Mouse (Mus musculus): ENCODE measurements around the gene Padi4. TPM values are rescaled to one million over a fixed set of nuclear protein-coding genes. Genes with fewer than 3 reads are reported as not detected.

Gene Padi4
- total and polyA plus RNA-seq, 2 experiments from 2014 or later: 0.06 TPM; not detected in 1

- H3K9me3 ChIP-seq (ENCODE audit: low read length): no peaks in the 10 kb centered on the region
- no peak overlapping the region for H3K9ac ChIP-seq
- no peak for ATAC-seq
These were observed 22.8 kb upstream of the Padi4 start for GRCm38 (mm10) chr4:140796786-140797185.

GRCm38 (mm10) chr4:140794678-140795077 lies 20.6 kb upstream of the Padi4 start:
- Histone ChIP-seq H3K4me3 (ENCODE audit: low read depth, low read length) (no peak overlapping the region), H3K27me3 (ENCODE audit: insufficient read depth, low read length) (no peaks in the 10 kb centered on the region), H3K36me3 (ENCODE audit: insufficient read depth) (no peaks in the 10 kb centered on the region), H3K9me3 (ENCODE audit: low read length) (no peaks in the 10 kb centered on the region), H3K4me2 (ENCODE audit: low read depth) (no peak overlapping the region), H3K4me1 (ENCODE audit: insufficient read depth) (no peaks in the 10 kb centered on the region), H3K27ac (ENCODE audit: low read depth, low read length) (no peak overlapping the region), H3K9ac (no peak overlapping the region)
- 81% methylated on average over 9 of the region's 9 CpGs for WGBS
- no peak for ATAC-seq
- no peak for DNase-seq
- TF ChIP-seq CTCF (IDR thresholded peaks at IDR 0.05; ENCODE audit: low read depth): no peak

More at GRCm38 (mm10) chr4:140796786-140797185, 22.8 kb upstream of the Padi4 start:
- WGBS: 78% methylated on average over 3 of the region's 3 CpGs
- Histone ChIP-seq H3K4me1 (ENCODE audit: insufficient read depth) (no peaks in the 10 kb centered on the region), H3K27ac (ENCODE audit: low read depth, low read length) (no peak overlapping the region), H3K27me3 (ENCODE audit: insufficient read depth, low read length) (no peaks in the 10 kb centered on the region), H3K36me3 (ENCODE audit: insufficient read depth) (no peaks in the 10 kb centered on the region), H3K4me3 (ENCODE audit: low read depth, low read length) (no peak overlapping the region), H3K4me2 (ENCODE audit: low read depth) (no peak overlapping the region)
- no peak for DNase-seq
- no peak for TF ChIP-seq CTCF (IDR thresholded peaks at IDR 0.05; ENCODE audit: low read depth)

GRCm38 (mm10) chr4:140793795-140794194 lies 19.8 kb upstream of the Padi4 start:
- Histone ChIP-seq H3K36me3 (ENCODE audit: insufficient read depth) (no peaks in the 10 kb centered on the region), H3K9me3 (ENCODE audit: low read length) (no peaks in the 10 kb centered on the region), H3K4me3 (ENCODE audit: low read depth, low read length) (no peak overlapping the region), H3K4me2 (ENCODE audit: low read depth) (no peak overlapping the region), H3K27me3 (ENCODE audit: insufficient read depth, low read length) (no peaks in the 10 kb centered on the region), H3K9ac (no peak overlapping the region), H3K27ac (ENCODE audit: low read depth, low read length) (no peak overlapping the region), H3K4me1 (ENCODE audit: insufficient read depth) (no peaks in the 10 kb centered on the region)
- DNase-seq (no peak), ATAC-seq (no peak)
- peak; percentile 36 for TF ChIP-seq CTCF (IDR thresholded peaks at IDR 0.05; ENCODE audit: low read depth)
- WGBS: 48% methylated on average over 9 of the region's 9 CpGs

DNA sequence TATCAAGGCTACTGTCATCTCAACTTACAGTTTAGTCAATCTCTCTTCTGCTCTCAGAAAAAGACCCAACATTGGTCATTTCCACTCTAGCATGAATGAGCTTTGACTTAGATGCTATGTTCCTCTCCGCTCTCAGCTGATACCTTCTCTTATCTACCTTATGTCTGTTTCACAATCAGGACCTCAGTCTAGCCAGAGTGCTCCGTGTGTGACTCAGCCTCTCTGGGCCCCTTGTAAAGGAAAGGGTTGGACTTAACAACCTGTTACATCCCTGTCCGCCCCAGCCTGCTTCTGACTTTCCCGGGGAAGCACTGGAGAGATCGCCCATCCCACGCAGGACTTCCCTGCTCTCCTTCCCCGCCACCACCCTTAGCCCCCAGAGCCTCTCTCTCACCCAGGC lies 18.5 kb upstream of the Padi4 start:
- Histone ChIP-seq H3K36me3 (ENCODE audit: insufficient read depth) (no peaks in the 10 kb centered on the region), H3K27me3 (ENCODE audit: insufficient read depth, low read length) (no peaks in the 10 kb centered on the region), H3K9ac (no peak overlapping the region), H3K27ac (ENCODE audit: low read depth, low read length) (no peak overlapping the region), H3K4me3 (ENCODE audit: low read depth, low read length) (no peak overlapping the region), H3K9me3 (ENCODE audit: low read length) (no peaks in the 10 kb centered on the region), H3K4me1 (ENCODE audit: insufficient read depth) (no peaks in the 10 kb centered on the region), H3K4me2 (ENCODE audit: low read depth) (no peak overlapping the region)
- ATAC-seq (no peak), DNase-seq (no peak)
- WGBS: 93% methylated on average over 7 of the region's 7 CpGs
- no peak for TF ChIP-seq CTCF (IDR thresholded peaks at IDR 0.05; ENCODE audit: low read depth)

DNA sequence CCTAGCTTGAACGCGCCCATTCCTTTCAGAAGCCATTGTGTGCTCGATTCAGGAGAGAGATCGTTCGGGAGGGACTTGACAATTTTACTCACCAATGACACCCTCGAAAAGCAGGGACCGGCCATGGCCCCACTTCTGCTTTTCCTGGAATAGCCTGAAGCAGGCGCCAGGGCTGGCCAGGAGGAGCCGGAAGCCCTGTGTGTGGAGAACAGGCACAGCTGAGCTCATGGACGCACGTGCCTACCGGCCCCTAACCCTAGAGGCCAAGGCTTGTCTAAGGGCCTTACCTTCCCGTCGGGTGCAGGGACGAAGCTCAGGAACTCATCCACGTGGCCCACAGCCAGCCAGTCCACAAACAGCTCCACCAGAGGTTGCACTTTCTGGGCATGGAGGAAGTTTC lies 17.0 kb upstream of the Padi4 start:
- ATAC-seq: no peak
- TF ChIP-seq CTCF (IDR thresholded peaks at IDR 0.05; ENCODE audit: low read depth): no peak

DNA sequence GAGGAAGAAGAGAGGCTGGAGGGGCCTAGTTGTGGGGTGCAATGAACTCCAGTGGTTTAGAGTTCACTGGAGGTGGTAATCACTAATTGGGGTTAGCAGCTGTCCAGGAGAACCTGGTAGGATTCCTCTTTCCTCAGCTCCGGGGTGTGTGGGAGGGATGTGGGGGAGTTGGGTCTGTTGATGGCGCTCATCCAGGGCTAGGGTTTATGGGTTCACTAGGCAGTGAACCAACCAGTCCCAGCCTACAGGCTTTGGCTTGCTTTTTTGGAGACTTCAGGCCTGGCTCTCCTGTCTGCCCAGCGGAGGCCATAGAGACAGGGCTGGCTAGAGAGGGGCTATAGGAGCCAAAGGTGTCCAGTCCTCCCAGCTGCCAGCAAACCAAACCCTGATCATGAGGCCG lies 15.9 kb upstream of the Padi4 start:
- Histone ChIP-seq H3K4me1 (ENCODE audit: insufficient read depth) (no peaks in the 10 kb centered on the region), H3K27me3 (ENCODE audit: insufficient read depth, low read length) (no peaks in the 10 kb centered on the region), H3K27ac (ENCODE audit: low read depth, low read length) (no peak overlapping the region), H3K9ac (no peak overlapping the region), H3K9me3 (ENCODE audit: low read length) (no peaks in the 10 kb centered on the region), H3K4me2 (ENCODE audit: low read depth) (no peak overlapping the region), H3K36me3 (ENCODE audit: insufficient read depth) (no peaks in the 10 kb centered on the region), H3K4me3 (ENCODE audit: low read depth, low read length) (no peak overlapping the region)
- no peak for TF ChIP-seq CTCF (IDR thresholded peaks at IDR 0.05; ENCODE audit: low read depth)
- WGBS: 91% methylated on average over 4 of the region's 4 CpGs
- DNase-seq (no peak), ATAC-seq (no peak)

More for the DNA sequence above, 17.0 kb upstream of the Padi4 start:
- no peak overlapping the region for H3K9ac ChIP-seq
- no peak overlapping the region for H3K4me3 ChIP-seq (ENCODE audit: low read depth, low read length)
- no peak overlapping the region for H3K27ac ChIP-seq (ENCODE audit: low read depth, low read length)
- no peaks in the 10 kb centered on the region for H3K27me3 ChIP-seq (ENCODE audit: insufficient read depth, low read length)
- DNase-seq: no peak
- no peaks in the 10 kb centered on the region for H3K36me3 ChIP-seq (ENCODE audit: insufficient read depth)
- no peaks in the 10 kb centered on the region for H3K4me1 ChIP-seq (ENCODE audit: insufficient read depth)
- H3K9me3 ChIP-seq (ENCODE audit: low read length): no peaks in the 10 kb centered on the region
- H3K4me2 ChIP-seq (ENCODE audit: low read depth): no peak overlapping the region
- WGBS: 83% methylated on average over 16 of the region's 16 CpGs

DNA sequence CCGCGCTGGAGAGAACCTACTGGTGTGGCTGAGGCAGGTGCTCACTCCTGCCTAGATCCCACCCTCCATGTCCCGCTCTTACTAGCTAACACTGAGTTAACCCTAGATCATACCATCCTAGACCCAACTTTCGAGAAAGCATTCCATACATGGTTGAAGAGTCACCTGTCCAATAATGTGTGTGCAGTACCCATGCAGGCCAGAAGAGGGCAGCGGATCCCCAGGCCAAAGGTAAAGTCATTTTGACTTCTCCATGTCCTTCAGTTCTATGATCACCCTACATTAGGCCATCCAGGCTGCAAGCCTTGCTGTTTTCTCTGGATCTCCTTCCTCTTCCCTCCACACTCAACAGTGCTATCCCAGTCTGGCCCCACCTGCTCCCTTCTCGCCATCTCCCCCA lies 14.9 kb upstream of the Padi4 start:
- Histone ChIP-seq H3K9ac (no peak overlapping the region), H3K36me3 (ENCODE audit: insufficient read depth) (no peaks in the 10 kb centered on the region), H3K27me3 (ENCODE audit: insufficient read depth, low read length) (no peaks in the 10 kb centered on the region), H3K27ac (ENCODE audit: low read depth, low read length) (no peak overlapping the region), H3K9me3 (ENCODE audit: low read length) (no peaks in the 10 kb centered on the region), H3K4me3 (ENCODE audit: low read depth, low read length) (no peak overlapping the region), H3K4me2 (ENCODE audit: low read depth) (no peak overlapping the region), H3K4me1 (ENCODE audit: insufficient read depth) (no peaks in the 10 kb centered on the region)
- peak; percentile 88 for TF ChIP-seq CTCF (IDR thresholded peaks at IDR 0.05; ENCODE audit: low read depth)
- DNase-seq (peak; percentile 41), ATAC-seq (no peak)
- WGBS: 48% methylated on average over 6 of the region's 6 CpGs

GRCm38 (mm10) chr4:140788264-140788663 lies 14.2 kb upstream of the Padi4 start:
- H3K4me1 ChIP-seq (ENCODE audit: insufficient read depth): no peaks in the 10 kb centered on the region
- H3K9me3 ChIP-seq (ENCODE audit: low read length): no peaks in the 10 kb centered on the region
- no peaks in the 10 kb centered on the region for H3K36me3 ChIP-seq (ENCODE audit: insufficient read depth)
- H3K27ac ChIP-seq (ENCODE audit: low read depth, low read length): no peak overlapping the region
- no peak overlapping the region for H3K4me3 ChIP-seq (ENCODE audit: low read depth, low read length)
- DNase-seq (no peak), ATAC-seq (no peak)
- H3K4me2 ChIP-seq (ENCODE audit: low read depth): no peak overlapping the region
- WGBS: 80% methylated on average over 6 of the region's 6 CpGs
- H3K27me3 ChIP-seq (ENCODE audit: insufficient read depth, low read length): no peaks in the 10 kb centered on the region
- no peak for TF ChIP-seq CTCF (IDR thresholded peaks at IDR 0.05; ENCODE audit: low read depth)
- H3K9ac ChIP-seq: no peak overlapping the region
